Mouse (Mus musculus) ovary, adult 2 months (tissue): Measurements from ENCODE around the gene Gm21173. TPM values are rescaled to one million over a fixed set of nuclear protein-coding genes. Genes with fewer than 3 reads are reported as not detected.

Source experiments
- polyA plus RNA-seq: library from polyadenylated mRNA; depleted of rRNA; stranded (reverse); fragments of >200 nt; gene quantifications from 2 replicates; pipeline ENCODE4 v1.2.3, GENCODE M21; 2012; rRNA removed

Gm21173 gene
- not detected in 2 replicates for polyA plus RNA-seq

DNA sequence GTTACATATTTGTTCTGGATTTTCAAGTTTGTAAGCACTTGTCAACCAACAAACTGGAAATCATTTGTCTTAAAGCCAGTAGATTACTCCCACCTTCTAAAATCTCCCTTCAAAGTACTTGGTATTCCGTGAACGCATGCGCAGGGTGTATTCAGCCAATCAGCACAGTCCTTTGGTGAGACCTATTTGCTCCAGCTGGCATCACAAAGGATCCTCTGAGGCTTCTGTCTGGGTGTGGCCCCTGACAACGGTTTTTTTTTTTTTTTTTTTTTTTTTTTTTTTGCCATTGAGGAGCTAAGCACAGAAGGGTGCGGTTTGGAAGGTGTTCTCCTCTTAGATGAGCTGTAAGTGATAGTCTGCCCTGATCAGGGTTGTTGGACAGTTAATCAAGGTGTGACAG lies at the start of gene Gm21173:
Gene Gm21173 (plus strand): TSS at position 301 of the 400 bp plus-strand sequence.

